Mouse (Mus musculus) cerebellum, adult 2 months (tissue): ENCODE results near the gene Ccdc124. TPM values are rescaled to one million over a fixed set of nuclear protein-coding genes. Genes with fewer than 3 reads are reported as not detected.

Experiments used
- DNase-seq, 2 experiments: peaks; one replicate each; pipeline ENCODE4 v3.0.0; 2021
- H3K27ac ChIP-seq: fragments of 200-500 bp; 2 replicates; pipeline ENCODE4 v1.5.1; 2012; ENCODE audit warnings: low read length, control low read depth, inconsistent platforms; ENCODE audit not compliant: insufficient read depth
- H3K27me3 ChIP-seq: fragments of 200-500 bp; 2 replicates; pipeline ENCODE4 v1.6.1; 2012; ENCODE audit warnings: inconsistent platforms, mild to moderate bottlenecking, low read length, moderate library complexity; ENCODE audit not compliant: control insufficient read depth, insufficient read depth
- H3K4me1 ChIP-seq: fragments of 200-500 bp; 2 replicates; pipeline ENCODE4 v1.6.1; 2011; ENCODE audit warnings: low read length; ENCODE audit not compliant: control insufficient read depth, insufficient read depth
- H3K4me3 ChIP-seq: fragments of 200-500 bp; replicated peaks from 2 replicates; pipeline ENCODE3; 2011; ENCODE audit warnings: mild to moderate bottlenecking, low read depth, low read length, control low read depth; ENCODE audit not compliant: insufficient read depth
- CTCF ChIP-seq: fragments of 200-500 bp; IDR thresholded peaks from 2 replicates; pipeline ENCODE4 v1.5.1; 2011; ENCODE audit warnings: low read depth, mild to moderate bottlenecking, control low read depth, low read length, moderate library complexity, borderline replicate concordance; ENCODE audit not compliant: insufficient read depth
- POLR2A ChIP-seq: fragments of 200-500 bp; IDR thresholded peaks from 2 replicates; pipeline ENCODE4 v1.6.1; 2011; ENCODE audit warnings: low read length, control low read depth, borderline replicate concordance; ENCODE audit not compliant: insufficient read depth
- WGBS: fragments of 180-500 bp; shearing (Covaris S2); methylation state at CpG from one replicate; pipeline ENCODE4 v1.1.7; 2018; 5-methylcytosine and 5-hydroxymethylcytosine counted together
- polyA plus RNA-seq: library from polyadenylated mRNA; depleted of rRNA; stranded (reverse); fragments of >200 nt; gene quantifications from 2 replicates; pipeline ENCODE4 v1.2.3, GENCODE M21; 2012

Ccdc124 gene
- polyA plus RNA-seq, 1 experiment, result 145 TPM

GRCm38 (mm10) chr8:70905831-70906736 lies 32.3 kb upstream of the Ccdc124 start, which contains the start of gene Map1s:
Gene Map1s (plus strand): TSS chr8:70905932.
- TF ChIP-seq CTCF (no peak), POLR2A (peak; percentile 69)

GRCm38 (mm10) chr8:70905463-70905830 lies 31.7 kb upstream of the Ccdc124 start:
- H3K4me1 ChIP-seq, result peaks cover 6% of the 10 kb centered on the region; the same call in 1 of the 2 replicates
- peak overlapping the region; percentile 91 for H3K4me3 ChIP-seq
- WGBS, result 5% methylated on average over 8 of the region's 8 CpGs
- no peak for TF ChIP-seq POLR2A
- TF ChIP-seq CTCF, result no peak
- no peak for DNase-seq
- no peaks in the 10 kb centered on the region for H3K27me3 ChIP-seq
- peak overlapping the region; percentile 64 for H3K27ac ChIP-seq

More at GRCm38 (mm10) chr8:70905831-70906736, 32.3 kb upstream of the Ccdc124 start, which contains the start of gene Map1s:
- H3K4me3 ChIP-seq, result peak within 1 kb of the TSS; percentile 91
- peak within 1 kb of the TSS; percentile 68 for H3K27ac ChIP-seq
- no peaks in the 10 kb centered on the region for H3K27me3 ChIP-seq
- WGBS, result under 1% methylated on average over 86 of the region's 86 CpGs
- DNase-seq, result peak; percentile 83 to 84
- H3K4me1 ChIP-seq, result peaks cover 8% of the 10 kb centered on the region; the same call in 1 of the 2 replicates

GRCm38 (mm10) chr8:70904532-70904931 lies 30.8 kb upstream of the Ccdc124 start:
- H3K4me1 ChIP-seq, result peaks cover 6% of the 10 kb centered on the region; the same call in 1 of the 2 replicates
- H3K27ac ChIP-seq, result no peak overlapping the region
- H3K27me3 ChIP-seq, result no peaks in the 10 kb centered on the region
- WGBS, result 50% methylated on average over 4 of the region's 4 CpGs
- DNase-seq, result no peak
- TF ChIP-seq CTCF (no peak), POLR2A (no peak)
- no peak overlapping the region for H3K4me3 ChIP-seq

GRCm38 (mm10) chr8:70903582-70903981 lies 29.8 kb upstream of the Ccdc124 start:
- no peak overlapping the region for H3K4me3 ChIP-seq
- H3K27me3 ChIP-seq, result no peaks in the 10 kb centered on the region
- DNase-seq, result no peak
- no peak overlapping the region for H3K27ac ChIP-seq
- H3K4me1 ChIP-seq, result peaks cover 6% of the 10 kb centered on the region; the same call in 1 of the 2 replicates
- no peak for TF ChIP-seq CTCF
- TF ChIP-seq POLR2A, result no peak

- no peak overlapping the region for H3K27ac ChIP-seq
- DNase-seq, result no peak
Measured at GRCm38 (mm10) chr8:70903112-70903511, 29.4 kb upstream of the Ccdc124 start.

GRCm38 (mm10) chr8:70902211-70902610 lies 28.5 kb upstream of the Ccdc124 start:
- no peak overlapping the region for H3K4me3 ChIP-seq
- H3K4me1 ChIP-seq, result peaks cover 6% of the 10 kb centered on the region; the same call in 1 of the 2 replicates
- H3K27ac ChIP-seq, result no peak overlapping the region
- no peak for TF ChIP-seq POLR2A
- no peak for TF ChIP-seq CTCF
- no peaks in the 10 kb centered on the region for H3K27me3 ChIP-seq
- 7% methylated on average over 5 of the region's 5 CpGs for WGBS
- DNase-seq, result no peak

More at GRCm38 (mm10) chr8:70903112-70903511, 29.4 kb upstream of the Ccdc124 start:
- Histone ChIP-seq H3K4me3 (no peak overlapping the region), H3K4me1 (peaks cover 9% of the 10 kb centered on the region; the same call in 1 of the 2 replicates), H3K27me3 (no peaks in the 10 kb centered on the region)
- TF ChIP-seq CTCF, result no peak
- TF ChIP-seq POLR2A, result no peak
- WGBS, result 49% methylated on average over 4 of the region's 4 CpGs

- Histone ChIP-seq H3K27me3 (no peaks in the 10 kb centered on the region), H3K4me3 (no peak overlapping the region), H3K27ac (no peak overlapping the region), H3K4me1 (0 out of 2 replicates have a peak, but pooled peaks cover 3% of the 10 kb centered on the region)
- WGBS, result 73% methylated on average over 2 of the region's 2 CpGs
- TF ChIP-seq POLR2A (no peak), CTCF (no peak)
- DNase-seq, result no peak
Measured at GRCm38 (mm10) chr8:70900872-70901387, 27.2 kb upstream of the Ccdc124 start.
